ENCODE assay signal across 16 mouse cellular contexts in the genomic region with DNA sequence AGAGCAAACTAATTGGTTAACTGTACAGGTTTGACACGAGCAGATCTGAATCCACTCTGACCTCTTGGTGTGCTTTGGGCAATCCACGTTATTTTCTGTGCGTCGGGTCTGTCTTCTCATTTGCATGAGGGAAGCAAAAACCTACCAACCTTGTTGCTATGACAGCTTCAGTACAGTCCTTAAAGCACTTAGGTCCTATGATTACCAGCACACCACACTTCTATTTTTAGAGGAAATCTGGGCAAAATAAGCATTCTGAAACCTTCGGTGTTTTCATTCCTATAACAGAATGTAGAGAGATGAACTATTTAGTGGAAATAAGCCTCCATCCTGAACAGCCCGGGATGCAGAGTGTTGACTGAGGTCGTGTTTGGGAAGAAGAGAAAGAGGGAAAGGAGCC.
"Had no signal": no experiment of that assay in that cellular context is flagged by ENCODE, and none has a peak within 500 bp of the region (broad histone marks: within the 10 kb centered on the region; RNA-seq: fewer than 3 reads in every experiment).

No protein-coding gene starts in this region.

- H3K4me2 ChIP-seq: lung, embryonic 15.5 days; midbrain, embryonic 11.5 days; midbrain, embryonic 13.5 days; midbrain, embryonic 15.5 days; neural tube, embryonic 12.5 days had no signal

- ATAC-seq: liver, postnatal 0 days; lung, postnatal 0 days; midbrain, embryonic 13.5 days; midbrain, embryonic 15.5 days had no signal

- H3K9me3 ChIP-seq: lung, embryonic 15.5 days; megakaryocyte, embryonic 14.5 days; midbrain, embryonic 13.5 days; midbrain, embryonic 15.5 days; neural tube, embryonic 12.5 days had no signal

- H3K36me3 ChIP-seq: lung, embryonic 15.5 days; midbrain, embryonic 13.5 days; midbrain, embryonic 15.5 days; neural tube, embryonic 12.5 days had no signal

- H3K4me3 ChIP-seq: lung, embryonic 15.5 days; megakaryocyte, embryonic 14.5 days; midbrain, embryonic 13.5 days; midbrain, embryonic 15.5 days; neural tube, embryonic 12.5 days had no signal

- DNase-seq: liver, postnatal 0 days; lung, adult 2 months; lung, postnatal 14 days; lung, postnatal 36 days; right cerebral cortex, postnatal 14 days; thymus, adult 18-20 months; thymus, postnatal 14 days; thymus, postnatal 36 days had no signal

- H3K4me1 ChIP-seq: lung, embryonic 15.5 days; midbrain, embryonic 13.5 days; midbrain, embryonic 15.5 days; neural tube, embryonic 12.5 days had no signal

- H3K27ac ChIP-seq: lung, embryonic 15.5 days; macrophage; midbrain, embryonic 13.5 days; midbrain, embryonic 15.5 days; neural tube, embryonic 12.5 days had no signal

- H3K27me3 ChIP-seq: lung, embryonic 15.5 days; megakaryocyte, embryonic 14.5 days; midbrain, embryonic 13.5 days; midbrain, embryonic 15.5 days; neural tube, embryonic 12.5 days had no signal

- H3K9ac ChIP-seq: liver, postnatal 0 days; lung, embryonic 15.5 days; midbrain, embryonic 13.5 days; midbrain, embryonic 15.5 days; neural tube, embryonic 12.5 days had no signal
